Mouse (Mus musculus) hindbrain, embryonic 15.5 days (tissue): Measurements from ENCODE around the gene Cog1. TPM values are rescaled to one million over a fixed set of nuclear protein-coding genes. Genes with fewer than 3 reads are reported as not detected.

Source experiments
- ATAC-seq: fragments of 200-750 bp; cut with Nextera tagmentation; 2 replicates; pipeline ENCODE4 v1.8.0; 2017; ENCODE audit warnings: low read depth, moderate number of reproducible peaks, moderate TSS enrichment; ENCODE audit not compliant: low FRiP score
- H3K27ac ChIP-seq: fragments of 300-500 bp; sonication (generic); replicated peaks from 2 replicates; pipeline ENCODE4 v1.5.1; 2015; ENCODE audit warnings: mild to moderate bottlenecking, inconsistent platforms
- H3K27me3 ChIP-seq: fragments of 300-500 bp; sonication (generic); 2 replicates; pipeline ENCODE4 v1.6.1; 2015; ENCODE audit warnings: control low read depth, inconsistent platforms
- H3K36me3 ChIP-seq: fragments of 300-500 bp; sonication (generic); 2 replicates; pipeline ENCODE4 v1.6.1; 2015; ENCODE audit warnings: control low read depth, inconsistent platforms
- H3K4me1 ChIP-seq: fragments of 300-500 bp; sonication (generic); replicated peaks from 2 replicates; pipeline ENCODE4 v1.6.1; 2015; ENCODE audit warnings: control low read depth, inconsistent platforms
- H3K4me2 ChIP-seq: fragments of 300-500 bp; sonication (generic); 2 replicates; pipeline ENCODE4 v1.6.1; 2015; ENCODE audit warnings: moderate library complexity, mild to moderate bottlenecking, inconsistent platforms
- H3K4me3 ChIP-seq: fragments of 300-500 bp; sonication (generic); 2 replicates; pipeline ENCODE4 v1.5.1; 2015; ENCODE audit warnings: mild to moderate bottlenecking, inconsistent platforms
- H3K9ac ChIP-seq: fragments of 300-500 bp; sonication (generic); 2 replicates; pipeline ENCODE4 v1.6.1; 2015; ENCODE audit warnings: inconsistent platforms
- H3K9me3 ChIP-seq: fragments of 300-500 bp; sonication (generic); 2 replicates; pipeline ENCODE4 v1.6.1; 2016; ENCODE audit warnings: control low read depth, inconsistent platforms
- WGBS: fragments of 180-500 bp; shearing (Covaris S2); methylation state at CpG from one replicate; pipeline ENCODE4 v1.1.7; 2015; 5-methylcytosine and 5-hydroxymethylcytosine counted together
- polyA plus RNA-seq: library from polyadenylated mRNA; unstranded; fragments of >200 nt; fragmentation: Nextera tagmentation; extraction: Ambion mirVana; gene quantifications from 2 replicates; pipeline ENCODE4 v1.2.1, GENCODE M21; 2015

Cog1 gene
- polyA plus RNA-seq, 1 experiment from 2014 or later = 42.6 TPM

DNA sequence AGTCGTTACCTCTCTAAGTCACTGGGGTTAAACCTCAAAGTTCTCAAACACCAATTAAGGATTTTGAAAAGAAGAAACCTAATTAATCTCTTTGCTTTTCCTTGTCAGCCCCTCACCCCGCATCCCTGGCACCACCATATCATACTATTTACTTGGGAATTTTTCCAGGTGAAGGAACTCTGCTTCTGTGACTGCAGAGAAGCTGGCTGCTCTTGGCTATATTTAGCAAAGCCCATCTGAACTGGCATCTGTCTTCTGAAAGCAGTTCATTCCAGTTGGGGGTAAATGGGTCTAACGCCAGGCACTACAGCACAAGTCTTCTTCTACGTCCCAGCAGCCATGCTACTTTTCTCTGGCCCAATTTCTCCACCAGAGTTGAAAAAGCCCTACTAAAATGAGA is 24.6 kb downstream of the Cog1 start:
- no peak for ATAC-seq
- H3K27me3 ChIP-seq = no peaks in the 10 kb centered on the region
- no peak overlapping the region for H3K4me2 ChIP-seq
- no peak overlapping the region for H3K4me3 ChIP-seq
- WGBS = 89% methylated on average over 4 of the region's 4 CpGs
- no peak overlapping the region for H3K27ac ChIP-seq
- no peak overlapping the region for H3K9ac ChIP-seq
- H3K9me3 ChIP-seq = no peaks in the 10 kb centered on the region
- peaks cover 19% of the 10 kb centered on the region for H3K36me3 ChIP-seq
- H3K4me1 ChIP-seq = 0 out of 2 replicates have a peak, but pooled peaks cover 10% of the 10 kb centered on the region

DNA sequence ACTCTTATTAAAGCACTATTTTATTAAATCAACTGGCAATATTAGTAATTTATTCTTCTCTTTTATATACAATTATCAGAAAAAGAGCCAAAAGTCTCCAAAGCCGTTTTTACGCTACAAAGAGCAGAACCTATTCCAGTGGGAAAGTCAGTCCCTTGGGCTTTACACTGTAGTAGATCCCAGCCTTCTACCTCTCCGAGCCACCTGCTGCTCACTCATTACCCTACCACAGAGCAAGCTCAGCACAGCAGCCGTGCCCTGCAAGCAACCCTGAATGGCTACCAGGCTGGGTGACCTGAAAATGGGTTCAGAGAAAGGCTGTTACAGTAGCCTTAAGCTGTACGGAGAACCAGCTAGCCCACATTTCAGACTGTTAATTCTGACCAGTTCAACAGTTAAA is 25.6 kb downstream of the Cog1 start:
- Histone ChIP-seq H3K9me3 (no peaks in the 10 kb centered on the region), H3K9ac (no peak overlapping the region), H3K27me3 (no peaks in the 10 kb centered on the region), H3K27ac (no peak overlapping the region), H3K4me3 (no peak overlapping the region), H3K4me2 (no peak overlapping the region), H3K4me1 (0 out of 2 replicates have a peak, but pooled peaks cover 14% of the 10 kb centered on the region), H3K36me3 (peaks cover 13% of the 10 kb centered on the region; the same call in 1 of the 2 replicates)
- WGBS = 85% methylated on average over 5 of the region's 5 CpGs
- ATAC-seq = no peak

DNA sequence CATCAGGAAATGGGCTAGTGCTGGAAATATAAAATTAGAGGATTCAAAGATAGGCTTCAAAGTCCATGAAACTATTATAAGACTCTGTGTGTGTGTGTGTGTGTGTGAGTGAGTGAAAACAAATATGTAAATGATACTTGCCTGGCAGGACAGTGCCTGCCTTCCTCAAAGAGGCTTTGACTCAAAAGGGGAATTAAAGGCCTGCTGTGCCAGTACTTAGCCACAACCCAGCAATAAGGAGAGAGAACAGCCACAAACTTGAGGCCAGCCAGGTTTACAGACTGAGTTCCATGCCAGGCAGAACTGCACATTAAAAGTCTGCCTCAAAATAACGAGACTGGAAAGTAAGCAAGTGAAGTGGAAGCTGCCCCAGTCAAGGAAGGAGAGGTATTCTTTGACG is 27.9 kb downstream of the Cog1 start:
- 65% methylated on average over 2 of the region's 2 CpGs for WGBS
- no peaks in the 10 kb centered on the region for H3K9me3 ChIP-seq
- no peak overlapping the region for H3K9ac ChIP-seq
- H3K4me2 ChIP-seq = no peak overlapping the region
- H3K27me3 ChIP-seq = no peaks in the 10 kb centered on the region
- ATAC-seq = no peak
- no peak overlapping the region for H3K4me3 ChIP-seq
- H3K27ac ChIP-seq = no peak overlapping the region
- H3K36me3 ChIP-seq = peaks cover 13% of the 10 kb centered on the region; the same call in 1 of the 2 replicates
- H3K4me1 ChIP-seq = peaks cover 24% of the 10 kb centered on the region

DNA sequence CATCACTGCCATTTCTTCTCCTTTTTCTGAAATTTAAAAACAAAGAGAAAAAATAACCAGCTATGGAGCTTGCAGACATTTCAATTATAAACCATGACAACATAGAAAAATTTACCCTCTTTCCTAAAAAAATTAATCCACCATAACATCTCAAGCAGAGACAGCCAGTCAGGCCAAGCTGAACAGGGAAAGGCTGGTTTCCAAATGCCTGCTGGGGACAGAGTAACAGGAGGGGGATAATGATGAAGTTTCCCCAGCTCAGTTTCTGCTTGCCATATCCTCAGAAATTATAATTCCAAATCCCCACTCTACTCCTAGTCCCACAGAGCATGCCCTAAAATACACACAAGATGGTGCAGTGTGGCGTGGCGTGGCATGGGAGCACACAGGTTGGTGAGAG is 28.4 kb downstream of the Cog1 start:
- 88% methylated on average over 2 of the region's 2 CpGs for WGBS
- Histone ChIP-seq H3K27ac (no peak overlapping the region), H3K9ac (no peak overlapping the region), H3K4me2 (no peak overlapping the region), H3K27me3 (no peaks in the 10 kb centered on the region), H3K4me1 (peaks cover 29% of the 10 kb centered on the region), H3K9me3 (no peaks in the 10 kb centered on the region), H3K4me3 (no peak overlapping the region), H3K36me3 (peaks cover 11% of the 10 kb centered on the region; the same call in 1 of the 2 replicates)
- peak; percentile 38; the same call in 1 of the 2 replicates for ATAC-seq

DNA sequence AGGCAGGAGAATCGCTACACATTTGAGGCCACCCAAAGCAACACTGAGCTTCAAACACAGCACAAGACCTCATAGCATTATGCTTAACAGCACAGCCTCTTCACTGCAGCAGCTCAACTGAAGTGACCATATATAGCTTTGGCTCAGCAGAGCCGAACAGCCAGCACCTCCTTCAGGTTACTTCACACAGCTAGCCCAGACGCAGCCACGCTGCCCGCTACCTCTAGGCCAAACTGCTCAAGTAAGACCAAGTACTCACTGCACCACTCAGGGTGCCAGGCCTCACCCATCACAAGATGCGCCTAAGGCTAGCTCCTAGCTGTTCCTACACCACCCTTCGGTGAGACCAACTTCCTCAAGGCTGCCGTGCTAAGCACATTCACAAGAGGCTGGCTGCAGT is 29.4 kb downstream of the Cog1 start:
- Histone ChIP-seq H3K27ac (no peak overlapping the region), H3K9me3 (no peaks in the 10 kb centered on the region), H3K4me2 (no peak overlapping the region), H3K9ac (no peak overlapping the region), H3K27me3 (no peaks in the 10 kb centered on the region), H3K36me3 (peaks cover 8% of the 10 kb centered on the region; the same call in 1 of the 2 replicates), H3K4me3 (no peak overlapping the region), H3K4me1 (peaks cover 37% of the 10 kb centered on the region)
- WGBS = 89% methylated on average over 8 of the region's 8 CpGs
- no peak for ATAC-seq

DNA sequence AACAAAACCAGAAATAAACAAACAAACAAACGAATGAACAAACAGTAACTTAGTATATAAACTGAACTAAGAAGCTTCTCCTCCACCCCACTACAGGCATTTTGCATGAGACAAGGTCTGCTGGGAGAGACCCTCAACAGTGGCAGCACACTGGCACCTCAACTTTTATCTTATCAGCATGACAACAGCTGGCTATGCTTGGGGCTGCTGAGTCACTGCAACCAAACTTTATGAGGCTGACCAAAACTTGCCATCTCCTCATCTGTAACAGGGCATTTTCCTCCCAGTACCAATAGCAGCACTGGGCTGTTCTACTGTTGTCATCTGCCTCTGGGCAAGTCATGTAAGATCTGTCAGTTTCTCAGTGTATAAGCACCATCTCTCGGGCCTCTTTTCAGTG is 32.0 kb downstream of the Cog1 start:
- Histone ChIP-seq H3K4me3 (no peak overlapping the region), H3K4me2 (no peak overlapping the region), H3K4me1 (peaks cover 49% of the 10 kb centered on the region), H3K9ac (no peak overlapping the region), H3K9me3 (no peaks in the 10 kb centered on the region), H3K27ac (no peak overlapping the region), H3K27me3 (no peaks in the 10 kb centered on the region), H3K36me3 (peaks cover 8% of the 10 kb centered on the region; the same call in 1 of the 2 replicates)
- WGBS = 95% methylated on average over 2 of the region's 2 CpGs
- ATAC-seq = no peak

DNA sequence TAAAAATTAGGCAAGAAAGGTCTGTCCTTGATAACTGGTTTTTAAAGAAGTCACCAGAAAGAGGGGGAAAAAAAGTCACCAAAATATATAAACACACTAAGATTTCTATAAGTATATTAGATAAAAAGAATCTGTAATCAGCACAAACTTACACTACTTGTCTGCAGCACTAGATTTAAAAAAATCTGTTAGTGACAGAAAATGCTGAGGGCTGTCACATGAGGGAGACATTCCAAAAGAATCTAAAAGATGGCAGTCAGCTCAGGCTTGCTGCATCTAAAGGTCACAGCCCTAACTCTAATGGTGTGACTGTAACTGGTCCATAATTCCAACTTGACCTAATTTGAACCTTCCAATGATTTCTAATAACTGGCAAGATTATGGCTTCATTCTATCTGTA is 33.0 kb downstream of the Cog1 start:
- Histone ChIP-seq H3K9me3 (no peaks in the 10 kb centered on the region), H3K4me3 (peak overlapping the region; percentile 77), H3K27ac (no peak overlapping the region), H3K36me3 (peaks cover under 1% of the 10 kb centered on the region; the same call in 1 of the 2 replicates), H3K4me2 (peak overlapping the region; percentile 83), H3K4me1 (peaks cover 58% of the 10 kb centered on the region), H3K27me3 (no peaks in the 10 kb centered on the region), H3K9ac (0 out of 2 replicates have a peak overlapping the region, but pooled peaks have one; percentile 78)
- no peak for ATAC-seq

DNA sequence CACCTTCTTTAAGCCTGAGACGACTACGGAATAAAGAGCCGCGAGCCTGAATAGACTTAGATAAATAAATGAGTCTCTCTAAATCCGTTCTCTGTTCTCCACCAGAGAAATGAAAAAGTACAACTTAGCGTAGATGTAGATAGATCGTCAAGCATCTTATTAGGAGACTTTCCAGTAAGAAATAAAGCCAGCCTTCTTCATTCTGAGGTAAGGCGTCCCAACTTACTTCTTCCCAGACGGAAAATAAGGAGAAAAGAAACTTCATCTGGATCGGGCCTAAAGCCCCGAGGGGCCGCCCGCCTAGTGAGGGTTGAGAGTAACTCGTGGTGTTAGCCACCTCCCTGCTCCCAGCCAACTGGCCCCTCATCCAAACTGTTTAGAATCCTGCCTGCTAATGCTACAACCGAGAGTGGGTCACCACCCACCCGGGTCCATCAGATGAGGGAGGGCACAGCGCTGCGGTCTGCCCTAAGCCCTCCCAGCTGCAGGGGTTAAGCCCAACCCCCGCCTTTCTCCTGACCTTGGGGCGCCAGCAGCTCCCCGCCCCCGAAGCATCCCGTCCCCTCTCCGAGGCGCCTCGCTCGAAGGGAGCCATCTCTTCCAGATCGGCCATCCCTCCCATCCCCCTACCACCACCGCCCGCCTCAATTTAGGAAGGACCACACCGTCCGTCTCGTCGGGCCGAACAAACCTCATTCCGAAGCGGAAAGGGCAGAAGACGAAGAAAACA is 34.1 kb downstream of the Cog1 start:
- peak overlapping the region; percentile 91 for H3K27ac ChIP-seq
- 4% methylated on average over 33 of the region's 38 CpGs for WGBS
- H3K4me3 ChIP-seq = peak overlapping the region; percentile 77
- H3K9me3 ChIP-seq = no peaks in the 10 kb centered on the region
- peak overlapping the region; percentile 78 for H3K9ac ChIP-seq
- H3K4me1 ChIP-seq = peaks cover 55% of the 10 kb centered on the region
- H3K4me2 ChIP-seq = peak overlapping the region; percentile 83
- peak; percentile 27 for ATAC-seq
- H3K36me3 ChIP-seq = peaks cover 3% of the 10 kb centered on the region
- no peaks in the 10 kb centered on the region for H3K27me3 ChIP-seq

DNA sequence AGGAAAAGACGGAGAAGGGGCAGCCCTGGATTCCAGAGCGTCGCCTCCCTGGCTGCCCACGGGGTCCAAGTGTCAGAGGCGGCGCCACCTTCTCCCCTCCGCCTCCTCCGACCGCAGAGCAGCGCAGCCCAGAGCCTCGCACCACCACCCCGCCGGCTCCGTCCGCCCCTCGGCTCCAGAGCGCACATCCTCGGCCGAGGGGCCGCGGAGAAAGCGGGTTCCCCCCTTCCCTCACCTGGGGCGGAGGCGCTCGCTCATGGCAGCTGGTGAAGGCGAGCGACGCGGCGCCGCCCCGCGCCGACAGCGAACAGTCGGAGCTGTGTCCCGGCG is 34.6 kb downstream of the Cog1 start:
- Histone ChIP-seq H3K27ac (peak overlapping the region; percentile 91), H3K4me1 (peaks cover 50% of the 10 kb centered on the region), H3K9me3 (no peaks in the 10 kb centered on the region), H3K4me2 (peak overlapping the region; percentile 83), H3K27me3 (no peaks in the 10 kb centered on the region), H3K9ac (peak overlapping the region; percentile 78), H3K36me3 (peaks cover 8% of the 10 kb centered on the region), H3K4me3 (peak overlapping the region; percentile 77)
- ATAC-seq = no peak; the same call in 1 of the 2 replicates
- WGBS = under 1% methylated on average over 30 of the region's 38 CpGs

DNA sequence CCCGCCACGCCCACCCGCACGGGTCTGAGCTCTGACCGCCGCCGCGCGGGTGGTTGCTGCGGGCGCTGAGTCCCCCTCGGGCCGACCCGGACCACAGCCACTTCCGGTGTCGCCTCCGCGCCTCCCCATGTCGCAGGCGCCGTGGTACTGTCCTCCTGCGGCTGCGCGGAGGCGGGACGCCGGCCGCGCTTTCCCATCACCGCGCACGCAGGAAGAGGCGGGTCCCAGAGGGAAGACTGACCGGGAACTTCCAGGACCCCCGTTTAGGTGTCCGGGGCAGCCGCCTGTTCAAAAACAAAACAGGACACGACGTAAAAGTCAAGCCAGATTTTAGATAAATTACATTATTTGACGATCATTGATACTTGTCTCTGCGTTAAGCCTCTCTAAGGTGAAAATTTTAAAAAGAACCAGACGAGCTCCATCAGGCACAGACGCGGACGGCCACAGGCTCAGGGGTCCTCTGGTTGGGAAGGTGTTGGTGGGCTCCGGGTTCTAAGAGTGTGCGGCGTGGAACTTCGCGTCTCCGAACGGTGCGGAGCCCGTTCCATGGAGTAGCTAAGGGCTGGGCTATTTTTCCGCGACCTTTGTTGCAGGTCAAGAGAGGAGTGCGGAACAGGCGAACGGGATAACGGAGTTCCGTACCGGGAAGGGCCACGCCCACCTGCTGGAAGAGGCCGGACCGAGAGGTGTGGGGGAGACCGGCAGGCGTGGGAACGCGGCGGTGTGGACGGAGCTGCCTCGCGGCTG is 35.2 kb downstream of the Cog1 start, which contains the start of the genes Fam104a and D11Wsu47e:
Gene Fam104a (minus strand): TSS at position 199 of the 750 bp plus-strand sequence.
Gene D11Wsu47e (plus strand): TSS at position 456 of the 750 bp plus-strand sequence.
- ATAC-seq = peak; percentile 96
- Histone ChIP-seq H3K4me2 (peak within 1 kb of the TSS; percentile 83), H3K4me1 (peaks cover 48% of the 10 kb centered on the region), H3K4me3 (peak within 1 kb of the TSS; percentile 77), H3K9ac (peak within 1 kb of the TSS; percentile 78), H3K36me3 (peaks cover 12% of the 10 kb centered on the region), H3K27ac (peak within 1 kb of the TSS; percentile 91), H3K27me3 (no peaks in the 10 kb centered on the region), H3K9me3 (no peaks in the 10 kb centered on the region)
- under 1% methylated on average over 71 of the region's 73 CpGs for WGBS

DNA sequence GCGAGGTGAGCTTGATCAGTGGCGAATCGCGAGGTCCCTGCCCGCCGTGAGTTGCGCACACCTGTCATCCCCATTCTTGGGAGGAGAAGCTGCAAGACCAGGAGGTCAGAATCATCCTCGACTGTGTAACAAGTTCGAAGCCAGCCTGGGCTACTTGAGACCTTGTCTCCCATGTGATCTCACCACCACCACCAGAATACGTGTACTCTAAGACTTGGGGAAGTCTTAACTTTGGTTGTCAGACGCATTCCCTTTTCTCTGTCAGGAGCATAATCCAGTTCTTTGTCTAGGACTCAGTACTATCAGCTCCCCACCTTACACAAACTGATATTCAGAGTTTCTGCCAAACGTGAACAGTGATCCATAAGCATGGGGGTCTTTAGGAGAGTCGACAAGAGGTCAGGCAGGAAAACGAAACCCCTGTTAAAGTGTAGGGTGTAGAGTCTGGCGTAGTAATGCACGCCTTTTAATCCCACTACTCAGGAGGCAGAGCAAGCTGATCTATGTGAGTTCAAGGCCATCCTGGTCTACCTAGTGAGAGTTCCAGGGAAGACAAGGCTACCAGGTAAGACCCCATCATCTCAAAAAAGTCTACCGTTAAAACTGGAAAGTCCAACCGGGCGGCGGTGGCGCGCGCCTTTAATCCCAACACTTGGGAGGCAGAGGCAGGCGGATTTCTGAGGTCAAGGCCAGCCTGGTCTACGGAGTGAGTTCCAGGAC is 35.9 kb downstream of the Cog1 start:
- Histone ChIP-seq H3K9ac (peak overlapping the region; percentile 65), H3K27me3 (no peaks in the 10 kb centered on the region), H3K9me3 (no peaks in the 10 kb centered on the region), H3K4me1 (peaks cover 46% of the 10 kb centered on the region), H3K36me3 (peaks cover 19% of the 10 kb centered on the region), H3K4me2 (peak overlapping the region; percentile 83), H3K4me3 (peak overlapping the region; percentile 77), H3K27ac (peak overlapping the region; percentile 91)
- ATAC-seq = no peak; the same call in 1 of the 2 replicates
- 42% methylated on average over 25 of the region's 25 CpGs for WGBS
